Mouse (Mus musculus): Measurements from ENCODE around the gene Stam. TPM values are rescaled to one million over a fixed set of nuclear protein-coding genes. Genes with fewer than 3 reads are reported as not detected.

Stam gene
- polyA plus RNA-seq, 1 experiment from 2014 or later: 93.9 TPM

- Histone ChIP-seq H3K9ac (no peak overlapping the region), H3K9me3 (replicated peaks) (no peaks in the 10 kb centered on the region), H3K27me3 (no peaks in the 10 kb centered on the region), H3K27ac (no peak overlapping the region), H3K4me1 (no peaks in the 10 kb centered on the region), H3K4me2 (replicated peaks) (no peak overlapping the region), H3K4me3 (no peak overlapping the region), H3K36me3 (peaks cover 26% of the 10 kb centered on the region)
- 94% methylated on average over 12 of the region's 12 CpGs for WGBS
- ATAC-seq (ENCODE audit: low FRiP score): no peak
Measured at GRCm38 (mm10) chr2:14130641-14131339, 56.9 kb downstream of the Stam start.

- H3K36me3 ChIP-seq: peaks cover 26% of the 10 kb centered on the region
- H3K9me3 ChIP-seq (replicated peaks): no peaks in the 10 kb centered on the region
- H3K4me1 ChIP-seq: no peaks in the 10 kb centered on the region
- no peak overlapping the region for H3K27ac ChIP-seq
- no peak overlapping the region for H3K4me2 ChIP-seq (replicated peaks)
- no peak overlapping the region for H3K9ac ChIP-seq
- ATAC-seq (ENCODE audit: low FRiP score): no peak
- H3K27me3 ChIP-seq: no peaks in the 10 kb centered on the region
- no peak overlapping the region for H3K4me3 ChIP-seq
- 93% methylated on average over 4 of the region's 4 CpGs for WGBS
Measured at GRCm38 (mm10) chr2:14132468-14133326, 58.8 kb downstream of the Stam start.

- no peak overlapping the region for H3K4me2 ChIP-seq (replicated peaks)
- H3K27ac ChIP-seq: no peak overlapping the region
- no peak overlapping the region for H3K4me3 ChIP-seq
- H3K36me3 ChIP-seq: peaks cover 35% of the 10 kb centered on the region
- H3K27me3 ChIP-seq: no peaks in the 10 kb centered on the region
- ATAC-seq (ENCODE audit: low FRiP score): no peak
- H3K4me1 ChIP-seq: no peaks in the 10 kb centered on the region
- H3K9me3 ChIP-seq (replicated peaks): no peaks in the 10 kb centered on the region
- H3K9ac ChIP-seq: no peak overlapping the region
- 73% methylated on average over 3 of the region's 3 CpGs for WGBS
Measured at GRCm38 (mm10) chr2:14136906-14137305, 63.0 kb downstream of the Stam start.

GRCm38 (mm10) chr2:14139590-14139989, 65.7 kb downstream of the Stam start:
- no peaks in the 10 kb centered on the region for H3K27me3 ChIP-seq
- H3K27ac ChIP-seq: no peak overlapping the region
- no peaks in the 10 kb centered on the region for H3K4me1 ChIP-seq
- H3K36me3 ChIP-seq: peaks cover 40% of the 10 kb centered on the region
- H3K9ac ChIP-seq: no peak overlapping the region
- H3K9me3 ChIP-seq (replicated peaks): no peaks in the 10 kb centered on the region
- H3K4me3 ChIP-seq: no peak overlapping the region
- no peak overlapping the region for H3K4me2 ChIP-seq (replicated peaks)
- 81% methylated on average over 6 of the region's 6 CpGs for WGBS
- no peak for ATAC-seq (ENCODE audit: low FRiP score)

GRCm38 (mm10) chr2:14140044-14140443, 66.1 kb downstream of the Stam start:
- Histone ChIP-seq H3K4me2 (replicated peaks) (no peak overlapping the region), H3K27ac (no peak overlapping the region), H3K27me3 (no peaks in the 10 kb centered on the region), H3K36me3 (peaks cover 40% of the 10 kb centered on the region), H3K4me3 (no peak overlapping the region), H3K4me1 (no peaks in the 10 kb centered on the region), H3K9ac (no peak overlapping the region), H3K9me3 (replicated peaks) (no peaks in the 10 kb centered on the region)
- no peak for ATAC-seq (ENCODE audit: low FRiP score)
- WGBS: 56% methylated on average over 2 of the region's 2 CpGs

- Histone ChIP-seq H3K4me1 (no peaks in the 10 kb centered on the region), H3K27me3 (no peaks in the 10 kb centered on the region), H3K4me2 (replicated peaks) (no peak overlapping the region), H3K9me3 (replicated peaks) (no peaks in the 10 kb centered on the region), H3K4me3 (no peak overlapping the region), H3K9ac (no peak overlapping the region), H3K36me3 (peaks cover 23% of the 10 kb centered on the region), H3K27ac (no peak overlapping the region)
- 87% methylated on average over 3 of the region's 3 CpGs for WGBS
- ATAC-seq (ENCODE audit: low FRiP score): no peak
Measured at GRCm38 (mm10) chr2:14145311-14145710, 71.4 kb downstream of the Stam start.

GRCm38 (mm10) chr2:14146913-14147312, 73.0 kb downstream of the Stam start:
- Histone ChIP-seq H3K27me3 (no peaks in the 10 kb centered on the region), H3K36me3 (peaks cover 20% of the 10 kb centered on the region), H3K4me1 (no peaks in the 10 kb centered on the region), H3K9me3 (replicated peaks) (no peaks in the 10 kb centered on the region), H3K4me2 (replicated peaks) (no peak overlapping the region), H3K27ac (no peak overlapping the region), H3K9ac (no peak overlapping the region), H3K4me3 (no peak overlapping the region)
- ATAC-seq (ENCODE audit: low FRiP score): no peak
- 93% methylated on average over 2 of the region's 2 CpGs for WGBS

- no peak overlapping the region for H3K4me3 ChIP-seq
- no peaks in the 10 kb centered on the region for H3K27me3 ChIP-seq
- 96% methylated on average over 2 of the region's 2 CpGs for WGBS
- no peaks in the 10 kb centered on the region for H3K4me1 ChIP-seq
- H3K36me3 ChIP-seq: 0 out of 2 replicates have a peak, but pooled peaks cover 6% of the 10 kb centered on the region
- no peak overlapping the region for H3K9ac ChIP-seq
- no peak for ATAC-seq (ENCODE audit: low FRiP score)
- no peak overlapping the region for H3K27ac ChIP-seq
- H3K4me2 ChIP-seq (replicated peaks): no peak overlapping the region
- no peaks in the 10 kb centered on the region for H3K9me3 ChIP-seq (replicated peaks)
Measured at GRCm38 (mm10) chr2:14150829-14151228, 76.9 kb downstream of the Stam start.

GRCm38 (mm10) chr2:14151854-14152253, 78.0 kb downstream of the Stam start:
- H3K9me3 ChIP-seq (replicated peaks): no peaks in the 10 kb centered on the region
- 94% methylated on average over 6 of the region's 6 CpGs for WGBS
- ATAC-seq (ENCODE audit: low FRiP score): no peak

GRCm38 (mm10) chr2:14159047-14159446, 85.1 kb downstream of the Stam start:
- no peak overlapping the region for H3K9ac ChIP-seq
- no peaks in the 10 kb centered on the region for H3K36me3 ChIP-seq
- H3K4me3 ChIP-seq: no peak overlapping the region
- H3K4me2 ChIP-seq (replicated peaks): no peak overlapping the region
- no peak overlapping the region for H3K27ac ChIP-seq
- 85% methylated on average over 3 of the region's 3 CpGs for WGBS
- H3K4me1 ChIP-seq: no peaks in the 10 kb centered on the region
- no peak for ATAC-seq (ENCODE audit: low FRiP score)
- H3K27me3 ChIP-seq: no peaks in the 10 kb centered on the region
- no peaks in the 10 kb centered on the region for H3K9me3 ChIP-seq (replicated peaks)

More at GRCm38 (mm10) chr2:14151854-14152253, 78.0 kb downstream of the Stam start:
- Histone ChIP-seq H3K27me3 (no peaks in the 10 kb centered on the region), H3K4me2 (replicated peaks) (no peak overlapping the region), H3K9ac (no peak overlapping the region), H3K27ac (no peak overlapping the region), H3K4me3 (no peak overlapping the region), H3K4me1 (no peaks in the 10 kb centered on the region), H3K36me3 (0 out of 2 replicates have a peak, but pooled peaks cover 6% of the 10 kb centered on the region)

- H3K36me3 ChIP-seq: no peaks in the 10 kb centered on the region
- H3K9ac ChIP-seq: no peak overlapping the region
- WGBS: 77% methylated on average over 2 of the region's 2 CpGs
- H3K27me3 ChIP-seq: no peaks in the 10 kb centered on the region
- H3K27ac ChIP-seq: no peak overlapping the region
- H3K4me2 ChIP-seq (replicated peaks): no peak overlapping the region
- no peak overlapping the region for H3K4me3 ChIP-seq
- no peaks in the 10 kb centered on the region for H3K9me3 ChIP-seq (replicated peaks)
- no peak for ATAC-seq (ENCODE audit: low FRiP score)
- H3K4me1 ChIP-seq: no peaks in the 10 kb centered on the region
Measured at GRCm38 (mm10) chr2:14159756-14160155, 85.9 kb downstream of the Stam start.

- Histone ChIP-seq H3K4me2 (replicated peaks) (no peak overlapping the region), H3K4me3 (no peak overlapping the region), H3K9ac (no peak overlapping the region), H3K27me3 (no peaks in the 10 kb centered on the region), H3K36me3 (no peaks in the 10 kb centered on the region), H3K9me3 (replicated peaks) (no peaks in the 10 kb centered on the region), H3K4me1 (no peaks in the 10 kb centered on the region), H3K27ac (no peak overlapping the region)
- WGBS: 88% methylated on average over 5 of the region's 5 CpGs
- ATAC-seq (ENCODE audit: low FRiP score): no peak
Measured at GRCm38 (mm10) chr2:14164459-14165030, 90.6 kb downstream of the Stam start.
